ENCODE assay signal across 9 mouse cellular contexts in genomic region chr6:87386203-87386602, GRCm38 (mm10). TPM values are rescaled to one million over a fixed set of nuclear protein-coding genes. Genes with fewer than 3 reads are reported as not detected.
DNase-seq lines count a peak whose midpoint lies in the region; ATAC-seq lines count a peak whose summit lies in the region.
"Had no signal": no experiment of that assay in that cellular context is flagged by ENCODE, and none has a peak within 500 bp of the region (broad histone marks: within the 10 kb centered on the region; RNA-seq: fewer than 3 reads in every experiment).

No protein-coding gene starts in this region.

- no peak overlapping the region for H3K4me3 ChIP-seq in forebrain, embryonic 14.5 days (ENCODE audit: low read depth, low read length)
- no peak overlapping the region for H3K4me3 ChIP-seq in forebrain, embryonic 13.5 days
- no peak overlapping the region for H3K4me3 ChIP-seq in embryonic facial prominence, embryonic 10.5 days

- no peak overlapping the region for H3K4me2 ChIP-seq in forebrain, embryonic 14.5 days (ENCODE audit: low read length)
- no peak overlapping the region for H3K4me2 ChIP-seq in forebrain, embryonic 13.5 days

- ATAC-seq in forebrain, embryonic 14.5 days = no peak
- no peak for ATAC-seq in forebrain, embryonic 13.5 days

- no peaks in the 10 kb centered on the region for H3K36me3 ChIP-seq in forebrain, embryonic 14.5 days (ENCODE audit: control insufficient read depth, insufficient read depth, low read length)
- no peaks in the 10 kb centered on the region for H3K36me3 ChIP-seq in forebrain, embryonic 13.5 days (ENCODE audit: poor library complexity, severe bottlenecking)
- H3K36me3 ChIP-seq in embryonic facial prominence, embryonic 10.5 days (replicated peaks) = no peaks in the 10 kb centered on the region

- H3K27ac ChIP-seq in forebrain, embryonic 14.5 days (ENCODE audit: low read depth, low read length) = no peak overlapping the region
- no peak overlapping the region for H3K27ac ChIP-seq in forebrain, embryonic 13.5 days
- no peak overlapping the region for H3K27ac ChIP-seq in embryonic facial prominence, embryonic 10.5 days (replicated peaks)

- no peak overlapping the region for H3K9ac ChIP-seq in forebrain, embryonic 14.5 days (ENCODE audit: low read length)
- no peak overlapping the region for H3K9ac ChIP-seq in forebrain, embryonic 13.5 days

- H3K4me1 ChIP-seq in forebrain, embryonic 14.5 days (ENCODE audit: control insufficient read depth, insufficient read depth, low read length) = no peaks in the 10 kb centered on the region
- H3K4me1 ChIP-seq in forebrain, embryonic 13.5 days = peaks cover 4% of the 10 kb centered on the region; the same call in 1 of the 2 replicates
- H3K4me1 ChIP-seq in embryonic facial prominence, embryonic 10.5 days = peaks cover 31% of the 10 kb centered on the region

- H3K27me3 ChIP-seq in forebrain, embryonic 14.5 days (replicated peaks; ENCODE audit: control insufficient read depth, insufficient read depth, low read length) = no peaks in the 10 kb centered on the region
- H3K27me3 ChIP-seq in forebrain, embryonic 13.5 days = peaks cover 20% of the 10 kb centered on the region
- H3K27me3 ChIP-seq in embryonic facial prominence, embryonic 10.5 days (replicated peaks; ENCODE audit: low read depth, poor library complexity, severe bottlenecking) = peaks cover 58% of the 10 kb centered on the region

- WGBS in forebrain, embryonic 14.5 days = 12% methylated on average over 7 of the region's 7 CpGs
- WGBS in forebrain, embryonic 13.5 days = 10% methylated on average over 7 of the region's 7 CpGs
- 17% methylated on average over 7 of the region's 7 CpGs for WGBS in embryonic facial prominence, embryonic 10.5 days

- H3K9me3 ChIP-seq in forebrain, embryonic 14.5 days (replicated peaks; ENCODE audit: control insufficient read depth, low read length) = no peaks in the 10 kb centered on the region
- H3K9me3 ChIP-seq in forebrain, embryonic 13.5 days (replicated peaks) = no peaks in the 10 kb centered on the region
- H3K9me3 ChIP-seq in embryonic facial prominence, embryonic 10.5 days = no peaks in the 10 kb centered on the region

- peak; percentile 89 for DNase-seq in forebrain, embryonic 14.5 days (ENCODE audit: low spot score)
- DNase-seq in 416B (ENCODE audit: low read depth) = peak; percentile 54
- DNase-seq in adrenal gland, postnatal 14 days = peak; percentile 76
- DNase-seq in embryonic facial prominence, embryonic 10.5 days (ENCODE audit: low spot score) = peak; percentile 73
- peak; percentile 81 for DNase-seq in kidney, postnatal 10 days
- DNase-seq in lung, adult 18-20 months = peak; percentile 36 to 63
- DNase-seq in skeletal muscle tissue, adult 2 months (ENCODE audit: low read depth, low spot score) = peak; percentile 34

RNA-seq across cellular contexts. Expression of gene Gkn3, which starts 2.5 kb away (rescaled TPM):
- polyA plus RNA-seq in forebrain, embryonic 14.5 days (2014; fragmentation: Nextera tagmentation; extraction: Ambion mirVana) = 0.42 and 0.45 TPM in 2 replicates
- not detected in 2 replicates for polyA plus RNA-seq in forebrain, embryonic 13.5 days (2015; fragmentation: Nextera tagmentation; extraction: Ambion mirVana)
- 1.2 and 1.4 TPM in 2 replicates for total RNA-seq in adrenal gland, postnatal 14 days (2021)
- not detected in 2 replicates for polyA plus RNA-seq in embryonic facial prominence, embryonic 10.5 days (2016; fragmentation: Nextera tagmentation; extraction: Ambion mirVana)

RNA-seq across cellular contexts. Expression of gene Gkn2, which starts 13.0 kb away (rescaled TPM):
- not detected in 2 replicates for polyA plus RNA-seq in forebrain, embryonic 14.5 days (2014; fragmentation: Nextera tagmentation; extraction: Ambion mirVana)
- not detected in 2 replicates for polyA plus RNA-seq in forebrain, embryonic 13.5 days (2015; fragmentation: Nextera tagmentation; extraction: Ambion mirVana)
- total RNA-seq in adrenal gland, postnatal 14 days (2021) = not detected in 2 replicates
- polyA plus RNA-seq in embryonic facial prominence, embryonic 10.5 days (2016; fragmentation: Nextera tagmentation; extraction: Ambion mirVana) = not detected in 2 replicates

RNA-seq across cellular contexts. Expression of gene Gkn1, which starts 35.5 kb away (rescaled TPM):
- not detected in 2 replicates for polyA plus RNA-seq in forebrain, embryonic 14.5 days (2014; fragmentation: Nextera tagmentation; extraction: Ambion mirVana)
- not detected in 2 replicates for polyA plus RNA-seq in forebrain, embryonic 13.5 days (2015; fragmentation: Nextera tagmentation; extraction: Ambion mirVana)
- total RNA-seq in adrenal gland, postnatal 14 days (2021) = not detected in 2 replicates
- polyA plus RNA-seq in embryonic facial prominence, embryonic 10.5 days (2016; fragmentation: Nextera tagmentation; extraction: Ambion mirVana) = not detected in 2 replicates
- polyA plus RNA-seq: lung, embryonic 16.5 days had no signal

RNA-seq across cellular contexts. Expression of gene Bmp10, which starts 42.6 kb away (rescaled TPM):
- polyA plus RNA-seq in forebrain, embryonic 14.5 days (2014; fragmentation: Nextera tagmentation; extraction: Ambion mirVana) = not detected in 2 replicates
- not detected in 2 replicates for polyA plus RNA-seq in forebrain, embryonic 13.5 days (2015; fragmentation: Nextera tagmentation; extraction: Ambion mirVana)
- 0.67 TPM in 1 of 2 replicates, not detected in the other for total RNA-seq in adrenal gland, postnatal 14 days (2021)
- polyA plus RNA-seq in embryonic facial prominence, embryonic 10.5 days (2016; fragmentation: Nextera tagmentation; extraction: Ambion mirVana) = not detected in 2 replicates

RNA-seq across cellular contexts. Expression of gene Antxr1, which starts 50.6 kb away (rescaled TPM):
- polyA plus RNA-seq in forebrain, embryonic 14.5 days (2014; fragmentation: Nextera tagmentation; extraction: Ambion mirVana) = 1.9 and 2.3 TPM in 2 replicates
- 2.7 and 2.9 TPM in 2 replicates for polyA plus RNA-seq in forebrain, embryonic 13.5 days (2015; fragmentation: Nextera tagmentation; extraction: Ambion mirVana)
- total RNA-seq in adrenal gland, postnatal 14 days (2021) = 24.9 and 26.5 TPM in 2 replicates
- polyA plus RNA-seq in embryonic facial prominence, embryonic 10.5 days (2016; fragmentation: Nextera tagmentation; extraction: Ambion mirVana) = 4.8 and 6.2 TPM in 2 replicates

Comparison
In these comparisons a context has a peak if more than half of its experiments do, and no peak if none do; other contexts are left out.
1. DNase-seq: peak in every context shown above with its lines; median percentile 89 in forebrain, embryonic 14.5 days; 81 in kidney, postnatal 10 days; 76 in adrenal gland, postnatal 14 days; 73 in embryonic facial prominence, embryonic 10.5 days; 54 in 416B; 50 in lung, adult 18-20 months; 34 in skeletal muscle tissue, adult 2 months.